In genomic region chr7:133637361-133638305, GRCm38 (mm10) we compare ENCODE assay signal across 8 mouse cellular contexts. TPM values are rescaled to one million over a fixed set of nuclear protein-coding genes. Genes with fewer than 3 reads are reported as not detected.
A peak's percentile ranks its signal among the peaks of the same experiment; 100 is the strongest.
DNase-seq lines count a peak whose midpoint lies in the region; ATAC-seq and TF ChIP-seq lines count a peak whose summit lies in the region.

TSS of gene Edrf1 (plus strand) at chr7:133637543.

- peaks cover 7% of the 10 kb centered on the region; the same call in 1 of the 2 replicates for H3K4me1 ChIP-seq in hindbrain, postnatal 0 days (ENCODE audit: insufficient read depth, low read length)

- DNase-seq in ZHBTc4 (ENCODE audit: low read depth, low spot score), result peak; percentile 100
- DNase-seq in gastrocnemius, adult 2 months, result peak; percentile 99
- peak; percentile 100 for DNase-seq in hindbrain, postnatal 0 days (ENCODE audit: low spot score)
- peak; percentile 92 to 97 for DNase-seq in left cerebral cortex, adult 2 months (ENCODE audit: extremely low spot score in 1 of 2, low spot score in 2 of 2)
- DNase-seq in right cerebral cortex, adult 2 months (ENCODE audit: low spot score in 2 of 2), result peak; percentile 95 to 96
- peak; percentile 99 for DNase-seq in urinary bladder, postnatal 14 days (ENCODE audit: low spot score)

- peak; percentile 93 for ATAC-seq in common myeloid progenitor, adult 5-6 weeks (replicated peaks; ENCODE audit: low read depth, poor library complexity, severe bottlenecking)
- peak; percentile 99 for ATAC-seq in hindbrain, postnatal 0 days
- ATAC-seq in megakaryocyte, adult 5-6 weeks (ENCODE audit: poor library complexity, severe bottlenecking), result peak; percentile 90

- H3K27ac ChIP-seq in gastrocnemius, adult 2 months, result peak within 1 kb of the TSS; percentile 97
- peak within 1 kb of the TSS; percentile 92 for H3K27ac ChIP-seq in hindbrain, postnatal 0 days
- H3K27ac ChIP-seq in left cerebral cortex, adult 2 months, result peak within 1 kb of the TSS; percentile 88

- TF ChIP-seq CTCF in gastrocnemius, adult 2 months (IDR thresholded peaks at IDR 0.05), result no peak; the same call in 1 of the 2 replicates
- no peak; the same call in none of the 2 replicates for TF ChIP-seq CTCF in hindbrain, postnatal 0 days (IDR thresholded peaks at IDR 0.05; ENCODE audit: low read depth)
- no peak; the same call in 1 of the 2 replicates for TF ChIP-seq CTCF in left cerebral cortex, adult 2 months (IDR thresholded peaks at IDR 0.05)

- peak within 1 kb of the TSS; percentile 78 for H3K9ac ChIP-seq in hindbrain, postnatal 0 days (replicated peaks; ENCODE audit: low read length)

- H3K9me3 ChIP-seq in hindbrain, postnatal 0 days (ENCODE audit: low read length), result no peaks in the 10 kb centered on the region

- peaks cover 13% of the 10 kb centered on the region; the same call in 1 of the 2 replicates for H3K36me3 ChIP-seq in hindbrain, postnatal 0 days (ENCODE audit: insufficient read depth, low read length)

- WGBS in hindbrain, postnatal 0 days, result under 1% methylated on average over 80 of the region's 81 CpGs

- H3K4me2 ChIP-seq in hindbrain, postnatal 0 days (ENCODE audit: low read depth, low read length), result peak within 1 kb of the TSS; percentile 87

- H3K4me3 ChIP-seq in gastrocnemius, adult 2 months, result peak within 1 kb of the TSS; percentile 90
- H3K4me3 ChIP-seq in hindbrain, postnatal 0 days (ENCODE audit: low read length), result peak within 1 kb of the TSS; percentile 78
- H3K4me3 ChIP-seq in left cerebral cortex, adult 2 months, result peak within 1 kb of the TSS; percentile 85

- no peaks in the 10 kb centered on the region for H3K27me3 ChIP-seq in hindbrain, postnatal 0 days (ENCODE audit: insufficient read depth, low read length)

- intact Hi-C loops in gastrocnemius, adult 2 months (cut with DNase I), result loop anchor here (5.0 to 10.0 kb wide), 4 partner anchors 70 to 593 kb away; partner anchors contain the start of genes Bccip, Ctbp2 and Fgfr2
- intact Hi-C loops in left cerebral cortex, adult 2 months (cut with DNase I), result loop anchor here (2.0 to 10.0 kb wide), 4 partner anchors 515 to 783 kb away; partner anchors contain the start of genes Abraxas2, Eef1akmt2 and Fgfr2

RNA-seq across cellular contexts. Expression of gene Edrf1, which starts in this region (rescaled TPM):
- 31.3 and 35.5 TPM in 2 replicates for total RNA-seq in common myeloid progenitor, adult 5-6 weeks (2017)
- total RNA-seq in gastrocnemius, adult 2 months (2021), result 1 to 10 TPM; 8.5 TPM
- 13.5 and 20.5 TPM in 2 replicates for total RNA-seq in hindbrain, postnatal 0 days (2014; rRNA removed)
- polyA plus RNA-seq in hindbrain, postnatal 0 days (2015; fragmentation: Nextera tagmentation; extraction: Ambion mirVana), result 8.6 and 8.7 TPM in 2 replicates
- total RNA-seq in left cerebral cortex, adult 2 months (2021), result 10 to 100 TPM; 22.7 to 26.6 TPM
- 10.3 and 10.5 TPM in 2 replicates for total RNA-seq in megakaryocyte, adult 5-6 weeks (2015)
- total RNA-seq in megakaryocyte, adult 5-6 weeks (2017), result 14.6 and 24.0 TPM in 2 replicates

Comparison
In these comparisons a context has a peak if more than half of its experiments do, and no peak if none do; other contexts are left out.
1. Peak in every context shown above with its lines: DNase-seq, ATAC-seq, H3K4me3 ChIP-seq and H3K27ac ChIP-seq.